Mouse (Mus musculus): ENCODE measurements around the gene Prdm15.

- TF ChIP-seq CTCF (IDR thresholded peaks at IDR 0.05; ENCODE audit: control insufficient read depth, insufficient read depth, low read length) (no peak), POLR2A (IDR thresholded peaks at IDR 0.05; ENCODE audit: borderline replicate concordance, control insufficient read depth, low read depth, low read length) (peak; percentile 48; the same call in 1 of the 2 replicates)
These were observed at the start of gene Prdm15 for GRCm38 (mm10) chr16:97851741-97852319.
